Mouse (Mus musculus) embryo, embryonic 11 days (tissue): Measurements from ENCODE around the gene Tcam1.

ENCODE experiments used
- DNase-seq: peaks from one replicate; pipeline ENCODE4 v3.0.0-alpha.2; 2015

Gene Tcam1

DNA sequence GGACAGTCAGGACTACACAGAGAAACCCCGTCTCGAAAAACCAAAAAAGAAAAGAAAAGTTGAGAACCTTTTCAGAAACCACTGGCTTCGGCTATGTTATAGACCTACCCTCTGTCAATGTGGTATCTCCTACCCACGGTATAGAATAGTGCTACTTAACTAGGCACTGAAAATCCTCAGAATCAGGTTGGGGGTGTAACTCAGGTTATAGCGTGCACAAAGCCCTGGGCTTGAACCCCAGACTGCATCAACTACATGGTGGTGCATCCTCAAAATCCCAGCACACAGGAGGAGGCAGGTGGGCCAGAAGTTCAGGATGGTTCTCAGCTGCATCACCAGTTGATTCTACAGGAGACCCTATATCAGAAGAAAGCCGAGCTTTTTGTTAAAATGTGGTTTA lies 2.7 kb upstream of the Tcam1 start:
- no peak for DNase-seq

DNA sequence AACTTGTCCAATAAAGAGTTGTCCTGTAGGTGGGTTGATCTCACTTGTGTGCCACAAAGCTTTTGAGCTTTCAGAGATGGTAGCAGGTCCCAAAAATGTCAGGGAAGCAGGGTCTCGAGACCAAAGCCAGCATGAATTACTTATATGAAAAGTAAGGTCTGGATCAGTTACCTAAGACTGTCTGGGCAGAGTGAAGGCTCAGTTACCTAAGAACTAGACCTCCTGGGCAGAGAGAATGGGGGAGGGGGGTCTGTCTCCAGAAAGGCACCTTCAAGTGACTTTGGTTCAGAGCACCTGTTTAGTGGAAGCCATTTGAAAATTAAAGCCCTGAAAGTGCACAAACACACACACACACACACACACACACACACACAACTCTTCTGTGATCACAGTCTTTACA lies 2.1 kb upstream of the Tcam1 start:
- no peak for DNase-seq

DNA sequence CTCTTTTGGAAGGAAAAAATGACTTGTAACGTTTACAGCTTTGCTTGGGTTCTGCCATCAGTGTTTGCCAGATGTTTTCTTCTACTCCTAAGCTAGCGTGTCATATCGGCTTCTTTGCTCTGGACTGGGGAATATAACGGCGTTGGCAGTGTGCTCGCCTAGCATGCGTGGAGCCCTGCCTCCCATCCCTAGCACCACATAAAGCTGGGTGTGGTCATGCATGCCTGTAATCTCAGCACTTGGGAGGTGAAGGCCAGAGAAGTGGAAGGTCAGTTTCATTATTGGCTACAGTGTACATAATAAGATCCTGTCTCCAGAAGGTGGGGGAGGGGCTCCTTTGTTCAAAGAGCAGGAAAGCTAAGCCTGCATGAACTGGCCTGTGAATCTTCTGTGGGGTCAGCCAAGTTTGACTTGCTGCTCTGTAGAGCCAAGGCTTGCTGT lies 1.5 kb upstream of the Tcam1 start:
- peak; percentile 49 for DNase-seq

- no peak for DNase-seq
Measured at GRCm38 (mm10) chr11:106282452-106282851, 6.0 kb downstream of the Tcam1 start.

- no peak for DNase-seq
Measured at GRCm38 (mm10) chr11:106283371-106283770, 6.9 kb downstream of the Tcam1 start.

DNA sequence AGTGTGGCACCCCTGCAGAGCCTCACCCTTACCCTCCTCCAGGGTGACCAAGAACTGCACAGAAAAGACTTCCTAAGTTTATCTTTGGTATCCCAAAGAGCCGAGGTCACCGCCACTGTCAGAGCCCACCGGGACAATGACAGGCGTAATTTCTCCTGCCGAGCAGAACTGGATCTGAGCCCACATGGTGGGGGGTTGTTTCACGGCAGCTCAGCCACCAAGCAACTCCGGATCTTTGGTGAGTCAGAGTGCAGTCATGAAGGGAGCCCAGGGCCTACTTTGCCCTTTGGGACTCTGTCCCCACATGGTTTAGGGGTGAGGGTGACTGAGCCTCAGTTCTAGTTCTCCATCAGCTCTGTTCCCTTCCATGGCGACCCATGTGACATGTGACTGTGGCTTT lies 7.7 kb downstream of the Tcam1 start:
- no peak for DNase-seq

GRCm38 (mm10) chr11:106286206-106286605 lies 9.7 kb downstream of the Tcam1 start:
- DNase-seq = no peak

DNA sequence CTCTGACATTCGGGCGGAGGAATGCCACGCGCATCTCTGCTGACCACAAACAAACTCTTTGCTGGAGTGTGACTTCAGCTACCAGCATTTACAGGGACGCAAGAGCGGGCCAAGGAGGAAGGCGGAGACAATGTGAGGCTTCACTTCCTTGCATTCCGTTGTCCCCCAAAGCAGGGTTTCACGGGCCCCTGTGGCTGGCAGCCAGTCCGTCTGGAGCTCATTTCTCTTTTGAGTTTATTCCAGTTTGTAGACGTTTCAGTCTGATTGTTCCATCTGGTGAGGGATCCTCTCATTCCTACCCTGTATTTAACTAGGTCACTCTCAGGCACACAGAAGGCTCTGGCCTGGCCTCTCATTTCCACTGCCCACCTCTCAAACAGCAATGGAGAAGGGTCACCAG lies 10.5 kb downstream of the Tcam1 start:
- no peak for DNase-seq

DNA sequence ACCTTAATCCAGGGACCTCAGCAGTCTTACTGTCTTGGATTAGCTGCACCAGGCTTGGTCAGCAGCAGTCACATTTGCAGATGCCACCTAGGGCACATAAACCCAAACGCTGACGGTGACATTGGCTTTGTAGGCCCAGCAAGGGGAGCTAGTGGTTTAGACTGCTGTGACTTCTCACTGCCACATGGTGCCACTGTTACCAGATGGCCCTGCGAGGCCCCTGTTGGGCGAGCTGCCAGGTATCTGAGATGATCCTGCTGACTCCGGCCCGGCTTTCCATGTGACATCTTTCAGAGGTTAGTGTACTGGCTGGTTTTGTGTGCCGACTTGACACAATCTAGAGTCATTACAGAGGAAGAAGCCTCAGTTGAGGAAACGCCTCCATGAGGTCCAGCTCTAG lies 12.9 kb downstream of the Tcam1 start:
- no peak for DNase-seq

GRCm38 (mm10) chr11:106290376-106290775 lies 13.9 kb downstream of the Tcam1 start:
- DNase-seq = no peak

- no peak for DNase-seq
Measured at GRCm38 (mm10) chr11:106291861-106292260, 15.4 kb downstream of the Tcam1 start.

GRCm38 (mm10) chr11:106301765-106302164 lies 25.3 kb downstream of the Tcam1 start, which contains the start of gene Gh:
Gene Gh (minus strand): TSS chr11:106301865.
- DNase-seq = no peak

- peak; percentile 64 for DNase-seq
Measured at GRCm38 (mm10) chr11:106302634-106303033, 26.2 kb downstream of the Tcam1 start.

DNA sequence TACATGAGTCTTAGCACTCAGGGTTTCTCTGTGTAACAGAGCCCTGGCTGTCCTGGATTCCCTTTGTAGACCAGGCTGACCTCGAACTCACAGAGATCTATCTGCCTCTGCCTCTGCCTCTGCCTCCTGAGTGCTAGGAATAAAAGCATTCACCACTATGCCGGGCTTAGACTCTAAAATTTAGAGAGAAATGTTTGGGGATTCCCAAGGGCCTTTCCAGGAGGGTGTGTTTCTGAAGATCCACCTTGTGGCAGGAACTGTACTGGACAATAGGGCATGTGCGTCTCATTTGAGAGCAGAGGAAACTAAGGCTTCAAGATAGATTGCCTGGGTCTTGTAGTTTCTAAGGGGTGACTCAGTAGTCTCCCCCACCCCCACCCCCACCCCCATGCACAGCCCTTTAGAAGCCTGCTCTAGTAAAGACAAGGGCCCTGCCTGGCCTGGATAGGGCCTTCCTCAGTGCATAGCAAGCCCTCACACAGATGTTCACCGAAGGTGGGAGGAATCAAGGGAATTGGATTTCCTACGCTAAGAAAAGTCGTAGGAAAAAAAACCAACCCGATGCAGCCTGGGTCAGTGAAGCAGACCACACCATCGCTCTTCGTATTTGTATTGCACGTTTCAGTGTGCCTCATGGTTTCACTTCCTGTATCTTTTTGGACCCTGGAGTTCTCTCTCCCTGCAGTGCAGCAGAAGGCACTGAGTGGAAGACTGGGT lies 29.0 kb downstream of the Tcam1 start:
- DNase-seq = no peak

DNA sequence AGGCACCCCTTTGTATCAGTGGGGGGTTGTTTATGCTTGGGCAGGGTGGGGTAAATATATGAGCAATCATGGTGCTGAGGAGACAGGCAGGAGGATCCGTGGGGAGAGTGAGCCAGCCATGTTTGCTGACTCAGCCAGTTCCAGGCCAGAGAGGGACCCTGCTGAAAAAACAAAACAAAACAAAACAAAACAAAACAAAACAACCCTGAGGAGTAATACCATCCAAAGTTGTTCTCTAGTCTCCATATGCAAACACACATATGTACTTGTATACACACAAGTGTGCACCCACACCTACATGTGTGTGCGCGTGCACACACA lies 29.6 kb downstream of the Tcam1 start:
- no peak for DNase-seq

DNA sequence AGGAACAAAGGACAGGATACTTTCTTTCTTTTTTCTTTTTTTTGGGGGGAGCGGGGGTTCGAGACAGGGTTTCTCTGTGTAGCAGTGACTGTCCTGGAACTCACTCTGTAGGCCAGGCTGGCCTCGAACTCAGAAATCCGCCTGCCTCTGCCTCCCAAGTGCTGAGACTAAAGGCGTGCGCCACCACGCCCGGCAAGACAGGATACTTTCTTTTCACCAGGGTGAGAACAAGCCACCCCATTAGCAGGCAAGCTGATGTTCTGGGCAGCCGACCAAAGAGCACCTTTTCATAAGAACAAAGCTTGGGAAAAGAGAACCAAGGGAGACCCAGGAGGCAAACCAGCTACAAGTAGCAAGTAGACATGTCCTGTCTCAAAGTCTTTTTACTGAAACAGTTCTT lies 30.3 kb downstream of the Tcam1 start:
- no peak for DNase-seq

DNA sequence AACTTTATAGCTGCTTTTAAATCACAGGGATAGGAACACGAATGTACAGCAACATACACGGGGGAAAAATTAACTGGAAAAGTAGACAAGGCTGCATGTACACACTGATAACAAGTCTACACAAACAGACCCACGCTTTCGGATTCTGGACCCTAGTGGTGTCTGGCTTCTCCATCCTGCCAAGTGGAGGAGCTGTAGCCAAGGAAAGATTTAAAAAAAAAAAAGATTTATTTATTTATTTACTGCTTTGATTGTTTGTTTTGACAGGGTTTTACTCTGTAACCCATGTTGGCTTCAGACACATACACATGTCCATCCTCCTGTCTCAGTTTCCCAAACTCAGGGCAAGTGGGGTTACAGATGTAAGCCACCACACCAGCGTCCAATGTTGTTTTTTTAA lies 31.0 kb downstream of the Tcam1 start:
- no peak for DNase-seq

DNA sequence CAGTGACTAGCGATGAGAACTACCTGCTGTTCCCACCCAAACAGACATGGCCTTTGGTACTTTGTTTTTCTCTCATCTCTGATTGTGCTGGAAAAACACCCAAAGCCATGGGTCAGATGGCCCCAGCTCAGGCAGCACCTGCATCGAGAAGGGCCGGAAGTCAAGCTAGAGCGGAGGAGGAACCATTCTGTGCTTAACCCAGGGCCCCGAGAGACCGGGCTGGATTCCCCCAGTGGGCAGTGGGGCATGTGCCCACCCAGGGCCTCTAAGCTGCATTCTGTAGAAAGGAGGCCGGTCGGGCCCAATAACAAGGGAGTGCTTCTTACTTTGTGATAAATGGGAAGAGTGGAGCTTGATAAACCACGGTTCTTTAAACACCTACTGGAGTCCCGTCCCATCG lies 31.7 kb downstream of the Tcam1 start:
- DNase-seq = no peak

DNA sequence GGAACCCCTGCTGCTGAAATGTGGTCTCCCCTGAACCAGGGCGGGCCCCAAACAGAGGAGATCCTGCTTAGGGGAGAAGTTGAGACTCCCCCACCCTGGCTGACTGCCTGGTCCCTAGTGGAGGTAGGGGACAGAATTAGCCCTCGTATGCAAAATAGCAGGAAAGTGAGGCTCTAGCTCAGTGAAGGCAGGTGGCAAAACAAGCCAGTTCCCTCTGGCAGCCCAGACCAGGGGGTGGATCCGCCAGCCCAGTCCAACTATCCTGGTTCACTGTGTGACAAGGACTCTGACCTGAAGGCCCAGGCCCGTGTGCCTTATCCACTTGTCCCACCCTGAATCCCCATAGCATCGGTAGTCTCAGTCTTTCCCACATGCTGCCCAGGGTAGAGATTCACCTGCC lies 33.7 kb downstream of the Tcam1 start:
- no peak for DNase-seq

- DNase-seq = no peak
Measured at GRCm38 (mm10) chr11:106313533-106313932, 37.1 kb downstream of the Tcam1 start.

DNA sequence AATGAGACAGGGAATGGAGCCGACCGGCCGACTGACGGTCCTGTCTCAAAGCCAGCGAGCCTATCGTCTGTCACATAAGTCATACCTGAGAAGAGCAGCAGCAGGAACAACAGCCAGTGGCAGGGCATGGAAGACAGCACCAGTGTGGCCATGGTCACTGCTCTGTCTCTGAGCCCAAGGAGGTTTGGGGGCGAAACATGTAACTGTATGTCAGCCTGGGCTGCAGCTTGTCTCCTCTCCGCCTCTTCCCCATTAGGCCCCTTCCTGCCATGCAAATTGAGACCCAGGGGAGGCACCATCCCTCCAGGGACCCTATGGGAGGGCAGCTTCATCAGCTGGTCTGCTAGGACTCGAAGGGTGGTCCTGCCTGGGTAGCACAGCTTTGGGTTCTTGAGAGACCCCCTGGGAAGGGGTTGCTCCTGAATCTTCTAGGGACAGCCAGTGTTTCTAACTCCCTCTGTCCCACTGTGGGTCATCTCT lies 37.9 kb downstream of the Tcam1 start, which contains the start of gene Cd79b:
TSS of gene Cd79b (minus strand) at position 430 of the 480 bp plus-strand sequence.
- no peak for DNase-seq

DNA sequence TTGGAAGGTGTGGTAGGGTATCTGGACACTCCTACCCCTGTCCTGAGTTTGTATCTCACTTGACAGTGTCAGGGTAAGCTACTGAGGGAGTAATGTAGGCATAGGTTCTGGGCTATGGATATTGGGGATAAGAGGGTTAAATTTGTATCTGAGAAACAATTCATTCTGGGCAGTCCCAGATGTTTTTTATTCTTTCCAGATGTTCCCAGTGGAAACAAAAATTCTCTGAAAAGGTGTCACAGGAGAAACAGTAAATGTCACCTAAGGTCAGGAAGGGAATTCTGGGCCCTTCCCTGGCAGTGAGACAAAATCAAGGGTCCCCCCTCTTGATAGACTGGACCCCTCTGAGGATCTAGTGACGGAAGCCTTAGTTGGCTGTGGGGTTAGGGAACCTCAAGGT lies 39.9 kb downstream of the Tcam1 start:
- peak; percentile 41 for DNase-seq

GRCm38 (mm10) chr11:106317801-106318200 lies 41.3 kb downstream of the Tcam1 start:
- DNase-seq = no peak

DNA sequence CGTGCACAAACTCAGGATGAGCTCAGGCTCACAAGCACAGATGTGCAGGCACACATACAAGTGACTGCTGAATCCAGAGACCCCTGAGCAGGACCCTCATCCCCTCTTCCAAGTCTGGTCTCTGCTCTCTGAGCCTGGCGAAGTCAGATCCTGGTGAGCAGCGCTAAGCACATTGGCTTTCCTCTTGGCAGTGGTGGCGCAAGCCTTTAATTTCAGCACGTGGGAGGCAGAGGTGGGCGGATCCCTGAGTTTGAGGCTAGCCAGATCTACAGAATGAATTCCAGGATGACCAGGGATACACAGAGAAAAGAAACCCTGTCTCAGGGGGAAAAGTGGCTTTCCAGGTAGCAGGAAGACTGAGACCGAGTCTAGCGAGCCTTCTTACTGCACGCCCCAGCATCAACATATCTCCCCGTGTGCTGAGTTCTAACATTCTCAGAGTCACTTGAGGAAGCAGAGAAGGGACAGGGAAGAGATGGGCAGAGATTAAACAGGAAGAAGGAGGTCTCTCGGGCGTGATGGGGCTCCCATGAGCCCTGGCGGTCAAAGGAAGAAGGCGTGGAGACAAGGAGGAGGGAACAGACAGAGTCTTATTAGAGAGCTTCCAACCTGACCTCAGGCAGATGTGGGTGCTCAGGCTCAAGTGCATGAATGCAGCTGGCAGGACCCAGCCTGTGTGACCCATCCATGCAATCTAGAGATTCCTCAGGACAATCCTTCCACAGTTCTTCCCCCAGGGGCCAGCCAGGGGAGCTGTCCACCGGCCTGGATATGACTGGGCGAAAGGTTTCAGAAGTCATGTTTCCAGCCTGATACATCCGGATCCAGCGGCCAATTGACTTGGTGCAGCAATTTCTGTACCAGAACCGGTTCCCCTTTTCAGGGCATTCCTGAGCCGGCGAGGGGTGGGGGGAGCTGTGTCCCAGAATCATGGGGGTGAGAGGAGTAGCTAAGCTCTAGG lies 42.2 kb downstream of the Tcam1 start:
- DNase-seq = no peak
